In genomic region chr9:77685825-77686500, GRCm38 (mm10) we compare ENCODE assay signal across 22 mouse cellular contexts. TPM values are rescaled to one million over a fixed set of nuclear protein-coding genes. Genes with fewer than 3 reads are reported as not detected.
DNase-seq lines count a peak whose midpoint lies in the region; ATAC-seq and TF ChIP-seq lines count a peak whose summit lies in the region.
"Had no signal": no experiment of that assay in that cellular context is flagged by ENCODE, and none has a peak within 500 bp of the region (broad histone marks: within the 10 kb centered on the region; RNA-seq: fewer than 3 reads in every experiment).

No protein-coding gene starts in this region.

- no peak overlapping the region; the same call in 1 of the 2 replicates for H3K4me2 ChIP-seq in heart, embryonic 14.5 days (ENCODE audit: low read length)
- H3K4me2 ChIP-seq: heart, embryonic 15.5 days; hindbrain, embryonic 14.5 days; intestine, embryonic 15.5 days; limb, embryonic 12.5 days; liver, embryonic 15.5 days; neural tube, embryonic 12.5 days had no signal

- H3K36me3 ChIP-seq in heart, embryonic 14.5 days (ENCODE audit: control insufficient read depth, insufficient read depth, low read length), result no peaks in the 10 kb centered on the region
- H3K36me3 ChIP-seq: heart, embryonic 15.5 days; intestine, embryonic 15.5 days; limb, embryonic 12.5 days; liver, embryonic 15.5 days; midbrain, embryonic 10.5 days; neural tube, embryonic 12.5 days had no signal

- no peaks in the 10 kb centered on the region for H3K4me1 ChIP-seq in heart, embryonic 14.5 days (ENCODE audit: control insufficient read depth in 2 of 2, insufficient read depth in 2 of 2, low read length in 2 of 2)
- H3K4me1 ChIP-seq: heart, embryonic 15.5 days; intestine, embryonic 15.5 days; limb, embryonic 12.5 days; liver, embryonic 15.5 days; neural tube, embryonic 12.5 days had no signal

- TF ChIP-seq CTCF in gastrocnemius, adult 2 months (IDR thresholded peaks at IDR 0.05), result no peak

- H3K27me3 ChIP-seq in heart, embryonic 14.5 days (ENCODE audit: control insufficient read depth, insufficient read depth, low read length), result no peaks in the 10 kb centered on the region
- H3K27me3 ChIP-seq: heart, embryonic 15.5 days; intestine, embryonic 15.5 days; limb, embryonic 12.5 days; liver, embryonic 15.5 days; neural tube, embryonic 12.5 days had no signal

- DNase-seq in gastrocnemius, adult 18-20 months (ENCODE audit: low spot score), result peak; percentile 18
- DNase-seq in gastrocnemius, adult 2 months, result no peak
- DNase-seq in ovary, adult 18-20 months (ENCODE audit: low spot score), result peak; percentile 19
- DNase-seq in ovary, postnatal 36 days (ENCODE audit: low spot score), result no peak
- DNase-seq in skeletal muscle tissue, adult 2 months (ENCODE audit: low read depth, low spot score), result peak; percentile 5
- DNase-seq in cerebellum, adult 11 months, result no peak
- DNase-seq in cerebellum, postnatal 4 days (ENCODE audit: low spot score in 2 of 2), result no peak
- DNase-seq: cerebellum, postnatal 14 days; kidney, postnatal 10 days; lung, postnatal 14 days; right cerebral cortex, postnatal 4 days; thymus, adult 2 months had no signal

- WGBS in heart, embryonic 14.5 days, result 57% methylated on average over 5 of the region's 5 CpGs

- no peak for ATAC-seq in heart, embryonic 14.5 days (ENCODE audit: insufficient number of reproducible peaks, insufficient read depth, low FRiP score, low read depth)
- ATAC-seq: forebrain, embryonic 16.5 days; intestine, embryonic 15.5 days had no signal

- no peaks in the 10 kb centered on the region for H3K9me3 ChIP-seq in heart, embryonic 14.5 days (ENCODE audit: control insufficient read depth, low read length)
- H3K9me3 ChIP-seq: heart, embryonic 15.5 days; intestine, embryonic 15.5 days; limb, embryonic 12.5 days; liver, embryonic 15.5 days; midbrain, embryonic 10.5 days; neural tube, embryonic 12.5 days had no signal

- no peak overlapping the region for H3K9ac ChIP-seq in heart, embryonic 14.5 days (ENCODE audit: low read length)
- H3K9ac ChIP-seq: heart, embryonic 15.5 days; hindbrain, embryonic 14.5 days; intestine, embryonic 15.5 days; limb, embryonic 12.5 days; liver, embryonic 15.5 days; neural tube, embryonic 12.5 days had no signal

- H3K27ac ChIP-seq in gastrocnemius, adult 2 months, result no peak overlapping the region
- peak overlapping the region; percentile 8 to 36; a peak in 2 of 4 replicates for H3K27ac ChIP-seq in heart, embryonic 14.5 days (replicated peaks in 1 of 2; ENCODE audit: control insufficient read depth in 1 of 2, insufficient read depth in 1 of 2, low read depth in 2 of 2, low read length in 2 of 2)
- H3K27ac ChIP-seq: heart, embryonic 15.5 days; hindbrain, embryonic 14.5 days; intestine, embryonic 15.5 days; limb, embryonic 12.5 days; liver, embryonic 15.5 days; midbrain, embryonic 10.5 days; neural tube, embryonic 12.5 days had no signal

- intact Hi-C loops in gastrocnemius, adult 2 months (cut with DNase I), result no loop called here

- H3K4me3 ChIP-seq in gastrocnemius, adult 2 months, result no peak overlapping the region
- no peak overlapping the region for H3K4me3 ChIP-seq in heart, embryonic 14.5 days (ENCODE audit: control insufficient read depth in 1 of 2, insufficient read depth in 1 of 2, low read depth in 1 of 2, low read length in 2 of 2)
- H3K4me3 ChIP-seq: heart, embryonic 15.5 days; intestine, embryonic 15.5 days; limb, embryonic 12.5 days; liver, embryonic 15.5 days; midbrain, embryonic 10.5 days; neural tube, embryonic 12.5 days had no signal

RNA-seq across cellular contexts. Expression of gene Klhl31, which starts 49.7 kb away (rescaled TPM):
- total RNA-seq in gastrocnemius, adult 18-20 months (2021), result 100 to 1,000 TPM; 577 to 615 TPM
- total RNA-seq in gastrocnemius, adult 2 months (2021), result 100 to 1,000 TPM; 491 to 601 TPM
- polyA plus RNA-seq in heart, embryonic 14.5 days (2014; fragmentation: Nextera tagmentation; extraction: Ambion mirVana), result 58.7 and 65.1 TPM in 2 replicates
- total RNA-seq: monocyte, adult 5-6 weeks had no signal

Comparison
In these comparisons a context has a peak if more than half of its experiments do, and no peak if none do; other contexts are left out.
1. DNase-seq: peak in gastrocnemius, adult 18-20 months (single experiment), ovary, adult 18-20 months (single experiment) and skeletal muscle tissue, adult 2 months (single experiment); none in gastrocnemius, adult 2 months (single experiment), ovary, postnatal 36 days (single experiment), cerebellum, adult 11 months (single experiment) and cerebellum, postnatal 4 days (0 of 2).